Mouse (Mus musculus): ENCODE results near the gene Prr3.
"Not testable (repeated sequence)": the region's sequence is repeated elsewhere in the genome, so short reads cannot be mapped to it uniquely, and the experiment has no call there.

Gene Prr3

GRCm38 (mm10) chr17:35998545-35999305, 18.7 kb upstream of the Prr3 start:
- DNase-seq: no peak

DNA sequence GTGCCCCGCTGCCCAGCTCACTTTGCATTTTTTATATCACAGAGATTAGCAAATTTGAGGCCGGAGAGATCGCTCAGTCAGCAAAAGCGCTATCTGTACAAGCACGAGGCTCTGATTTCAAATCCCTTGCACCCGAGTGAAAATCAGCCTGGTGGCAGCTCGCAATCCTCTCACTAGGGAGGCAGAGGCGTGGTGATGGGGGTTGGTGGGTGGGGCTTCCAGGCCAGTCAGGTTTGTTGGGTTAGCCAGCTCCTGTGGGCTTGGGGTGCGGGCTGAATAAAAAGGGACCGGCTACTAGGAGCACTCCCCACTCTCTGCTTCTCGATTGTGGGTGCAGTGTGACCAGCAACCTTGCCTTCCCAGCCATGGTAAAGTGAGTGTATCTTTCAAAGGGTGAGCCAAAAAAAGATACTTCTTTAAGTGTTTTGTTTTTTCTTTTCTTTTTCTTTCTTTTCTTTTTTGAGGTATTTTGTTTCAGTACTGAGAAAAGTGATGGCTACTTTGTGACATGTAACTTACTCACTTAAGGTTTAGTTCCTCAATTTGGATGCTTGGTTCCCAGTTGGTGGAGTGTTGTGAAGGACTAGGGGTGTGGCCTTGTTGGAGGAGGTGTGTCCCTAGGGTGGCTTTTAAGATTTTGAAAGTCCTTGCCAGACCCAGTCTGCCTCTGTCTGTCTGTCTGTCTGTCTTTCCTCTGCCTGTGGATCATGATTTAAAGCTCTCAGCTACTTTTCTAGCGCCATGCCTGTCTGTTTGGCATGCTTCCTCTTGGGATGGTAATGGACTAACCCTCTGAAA, 17.9 kb upstream of the Prr3 start:
- no peak for DNase-seq

DNA sequence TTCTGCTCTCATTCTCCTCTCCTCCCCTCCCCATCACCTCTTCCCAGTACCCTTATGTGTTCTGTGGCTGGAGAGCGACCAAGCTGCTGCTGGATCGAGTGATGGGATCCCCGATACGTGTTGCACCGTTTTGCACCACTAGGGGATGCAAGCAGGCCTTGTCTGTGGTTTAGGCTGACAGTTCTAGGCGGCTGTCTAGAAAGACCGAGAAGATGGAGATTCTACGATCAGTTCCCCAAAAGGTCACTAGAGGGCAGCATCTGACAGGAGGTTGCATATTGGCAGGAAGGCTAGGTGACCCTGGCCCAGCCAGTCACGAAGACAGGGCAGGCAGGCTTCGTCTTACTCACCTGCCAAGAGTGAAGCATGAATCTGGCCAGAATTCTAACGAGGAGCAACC, 16.9 kb upstream of the Prr3 start:
- peak; percentile 92 for DNase-seq

DNA sequence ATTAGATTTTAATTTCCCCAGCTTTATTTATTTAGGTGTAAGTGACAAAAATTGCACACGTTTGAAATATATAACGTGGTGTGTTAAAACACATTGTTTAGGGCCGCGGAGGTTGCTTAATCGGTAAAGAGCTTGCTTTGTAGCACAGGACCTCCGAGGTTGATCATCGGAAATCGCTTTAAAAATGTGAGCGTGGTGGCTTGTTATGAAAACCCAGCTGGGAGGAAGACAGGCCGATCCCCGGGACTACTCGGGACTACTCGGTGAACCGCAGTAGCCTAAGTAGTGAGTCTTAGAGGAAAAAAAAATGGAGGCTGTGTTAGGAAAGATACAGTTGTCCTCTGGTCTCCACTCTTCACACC, 14.8 kb upstream of the Prr3 start:
- no peak for DNase-seq

DNA sequence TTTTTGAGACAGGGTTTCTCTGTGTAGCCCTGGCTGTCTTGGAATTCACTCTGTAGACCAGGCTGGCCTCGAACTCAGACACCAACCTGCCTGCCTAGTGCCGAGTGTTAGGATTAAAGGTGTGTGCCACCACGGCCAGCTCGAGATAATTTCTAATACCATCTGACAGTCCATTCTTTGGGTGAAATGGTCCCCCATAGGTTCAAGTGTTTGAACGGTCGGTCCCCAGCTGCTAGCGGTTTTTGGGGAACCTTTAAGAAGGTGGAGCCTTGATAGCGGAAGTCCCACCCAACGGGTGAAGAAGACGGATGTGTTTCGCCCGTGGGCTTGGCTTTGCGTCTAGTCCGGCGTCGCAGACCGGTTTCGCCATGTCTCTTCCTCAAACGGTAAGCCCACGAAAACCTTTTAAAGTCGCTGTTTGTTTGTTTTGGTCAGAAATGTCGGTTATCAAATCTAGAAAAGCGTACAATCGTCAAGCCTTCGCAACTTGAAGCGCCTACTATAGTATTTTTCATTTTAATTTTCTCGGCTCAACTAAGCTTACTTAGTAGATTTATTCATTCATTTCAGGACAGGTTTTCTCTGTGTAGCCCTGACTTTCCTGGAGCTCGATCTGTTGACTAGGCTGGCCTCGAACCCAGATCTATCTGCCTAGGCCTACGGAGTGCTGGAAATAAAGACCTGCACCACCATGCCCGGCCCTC, 14.3 kb upstream of the Prr3 start:
- peak; percentile 78 for DNase-seq

DNA sequence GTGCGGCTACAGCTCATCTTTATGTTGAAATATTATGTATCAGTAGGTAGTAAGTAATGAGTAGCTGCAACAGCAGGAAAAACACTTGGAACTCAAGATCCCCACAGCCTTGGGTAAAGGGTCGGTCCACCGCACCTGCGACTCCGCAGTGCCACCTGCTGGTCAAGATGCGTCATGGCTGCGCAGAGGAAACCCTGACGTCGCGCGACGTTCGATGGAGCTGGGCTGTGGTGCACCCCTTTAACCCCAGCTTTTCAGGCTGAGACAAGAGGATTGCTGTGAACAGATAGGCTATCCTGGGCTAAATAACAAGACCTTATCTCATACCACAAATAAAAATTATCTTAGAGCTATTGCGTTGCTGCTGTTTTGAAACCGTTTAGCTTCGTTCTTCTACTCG, 13.6 kb upstream of the Prr3 start:
- peak; percentile 78 for DNase-seq

GRCm38 (mm10) chr17:35991781-35992180, 11.7 kb upstream of the Prr3 start:
- no peak for DNase-seq

DNA sequence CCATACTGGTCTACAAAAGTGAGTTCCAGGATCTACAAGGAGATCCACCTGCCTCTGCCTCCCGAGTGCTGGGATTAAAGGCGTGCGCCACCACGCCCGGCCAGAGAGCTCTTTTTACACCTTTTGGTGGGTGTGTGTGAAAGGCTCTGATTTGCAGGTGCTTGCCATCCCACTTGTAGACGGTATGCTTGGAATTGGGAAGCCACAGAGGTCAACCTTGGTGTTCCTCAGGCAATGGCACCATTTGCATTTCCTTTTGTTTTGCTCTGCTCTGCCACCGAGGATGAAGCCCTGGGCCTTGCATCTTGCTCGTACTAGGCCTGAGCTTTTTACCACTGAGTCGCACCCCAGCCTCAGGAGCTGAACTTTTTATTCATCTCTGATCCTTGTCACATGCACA, 1.7 kb upstream of the Prr3 start:
- no peak for DNase-seq

DNA sequence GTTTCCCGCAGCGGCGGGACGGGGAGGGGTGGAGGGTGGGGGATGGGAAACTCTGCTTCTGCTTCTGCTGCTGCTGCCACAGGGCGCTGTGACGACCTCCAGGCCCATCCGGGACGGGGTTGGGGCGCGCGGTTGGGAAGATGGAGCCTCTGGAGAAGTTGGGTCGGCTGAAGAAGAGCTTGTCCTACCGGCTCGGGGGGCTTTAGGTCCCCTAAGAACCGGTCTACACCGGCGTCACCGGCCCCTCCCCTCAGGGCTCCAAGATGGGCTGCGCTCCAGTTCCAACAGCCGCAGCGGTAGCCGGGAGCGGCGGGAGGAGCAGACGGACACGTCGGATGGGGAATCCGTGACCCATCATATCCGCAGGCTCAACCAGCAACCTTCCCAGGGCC, 323 bp upstream of the Prr3 start:
- peak; percentile 61 for DNase-seq

DNA sequence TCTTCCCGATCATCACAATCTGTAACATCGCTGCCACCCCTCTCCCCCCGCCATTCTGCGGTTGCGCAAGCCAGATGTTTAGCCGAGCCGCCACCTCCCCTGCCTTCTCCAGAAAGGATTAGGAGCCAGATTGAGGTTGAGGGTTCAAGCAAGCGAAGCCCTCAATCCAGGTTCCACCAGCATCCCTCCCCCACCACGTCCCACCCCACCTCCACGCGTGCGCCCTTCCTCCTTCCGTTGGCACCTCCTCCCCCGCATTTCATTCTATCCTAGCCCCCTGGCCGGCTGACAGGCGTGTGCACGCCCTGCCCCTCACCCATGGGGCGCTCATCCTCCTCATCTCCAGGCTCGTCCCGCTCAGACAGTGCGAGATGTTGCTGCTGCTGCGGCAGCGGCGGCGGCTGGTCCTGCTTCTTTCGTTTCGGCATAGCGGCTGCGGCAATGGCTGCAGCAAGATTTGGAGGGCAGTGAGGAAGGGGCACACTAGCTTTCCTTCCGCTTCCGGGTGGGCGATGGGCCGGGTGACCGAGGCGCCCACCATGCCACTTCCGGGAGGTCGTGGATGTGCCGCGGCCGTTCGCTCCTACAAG, 1.1 kb downstream of the Prr3 start:
- DNase-seq: peak; percentile 83

GRCm38 (mm10) chr17:35972131-35972530, 7.9 kb downstream of the Prr3 start:
- no peak for DNase-seq

GRCm38 (mm10) chr17:35969418-35970389, 10.3 kb downstream of the Prr3 start, which contains the start of gene Abcf1:
TSS of gene Abcf1 (minus strand) at chr17:35969761.
- DNase-seq: peak; percentile 98

DNA sequence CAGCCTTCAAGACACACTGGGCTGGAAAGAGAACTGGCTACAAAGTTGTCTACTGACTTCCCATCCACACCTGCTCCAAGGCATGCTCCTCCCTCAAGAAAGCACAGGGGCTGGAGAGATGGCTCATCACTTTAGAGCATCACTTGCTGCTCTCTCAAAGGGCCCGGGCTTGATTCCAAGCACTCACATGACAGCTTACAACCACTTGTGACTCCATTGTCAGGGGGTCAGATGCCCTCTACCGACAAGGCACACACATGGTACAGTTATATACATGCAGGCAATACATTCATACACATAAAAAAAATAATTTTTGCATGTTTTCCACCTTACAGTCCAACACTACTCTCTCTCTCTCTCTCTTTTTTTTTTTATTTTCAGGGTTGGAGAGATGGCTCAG, 12.4 kb downstream of the Prr3 start:
- no peak for DNase-seq

DNA sequence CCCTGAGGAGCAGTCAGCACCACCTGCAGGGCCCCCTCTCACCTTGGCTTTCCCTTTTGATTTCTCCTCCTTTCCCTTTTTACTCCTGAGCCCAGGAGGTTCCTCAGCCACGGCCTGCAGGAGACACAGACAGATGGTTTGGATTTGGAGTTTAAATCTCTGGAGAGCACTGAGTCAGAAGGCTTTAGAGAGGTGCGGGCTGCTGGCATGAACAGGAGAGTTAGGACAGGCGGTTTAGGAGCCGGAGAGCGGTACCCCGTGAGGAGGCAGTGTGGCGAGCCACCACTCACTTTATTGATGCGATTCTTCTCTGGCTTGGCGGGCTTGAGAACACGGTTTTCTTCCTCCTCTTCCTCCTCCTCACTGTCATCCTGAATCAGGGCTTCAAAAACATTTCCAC, 16.8 kb downstream of the Prr3 start:
- DNase-seq: no peak

GRCm38 (mm10) chr17:35958533-35959223, 21.4 kb downstream of the Prr3 start:
- no peak for DNase-seq

DNA sequence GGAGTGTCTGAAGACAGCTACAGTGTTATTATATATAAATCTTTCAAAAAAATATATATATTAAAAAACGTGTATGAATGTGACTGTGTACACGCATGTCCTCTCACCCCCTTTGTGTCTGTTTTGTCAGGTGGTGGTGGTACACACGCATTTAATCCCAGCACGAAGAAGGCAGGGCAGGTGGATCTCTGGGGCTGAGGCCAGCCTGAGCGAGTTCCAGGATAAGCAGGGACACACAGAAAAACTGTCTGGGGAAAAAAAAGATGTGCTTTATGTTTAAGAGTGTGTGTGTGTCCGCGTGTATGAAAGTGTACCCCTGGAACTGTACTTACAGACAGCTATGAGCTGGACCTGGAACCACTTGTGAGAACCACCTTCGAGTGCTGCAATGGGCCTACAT, 25.4 kb downstream of the Prr3 start:
- no peak for DNase-seq

DNA sequence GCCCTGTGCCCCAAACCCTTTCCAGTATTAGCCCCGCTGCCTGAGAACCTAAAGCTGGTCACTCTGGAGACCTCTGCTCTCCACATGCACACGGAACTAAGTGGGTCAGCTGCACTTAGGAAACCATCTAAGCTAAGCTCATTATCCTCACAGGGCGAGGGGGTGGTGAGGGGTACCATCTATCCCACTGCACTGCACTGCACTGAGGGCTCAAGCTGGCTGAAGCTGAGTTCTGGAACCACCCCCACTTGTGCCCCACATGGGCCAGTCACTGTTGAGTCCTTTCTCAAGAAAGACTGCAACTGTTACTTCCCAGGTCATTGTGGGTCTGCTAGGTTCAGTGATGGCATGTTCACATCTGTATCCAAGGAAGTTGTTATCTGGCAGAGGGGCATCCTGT, 27.5 kb downstream of the Prr3 start:
- not testable (repeated sequence) for DNase-seq

DNA sequence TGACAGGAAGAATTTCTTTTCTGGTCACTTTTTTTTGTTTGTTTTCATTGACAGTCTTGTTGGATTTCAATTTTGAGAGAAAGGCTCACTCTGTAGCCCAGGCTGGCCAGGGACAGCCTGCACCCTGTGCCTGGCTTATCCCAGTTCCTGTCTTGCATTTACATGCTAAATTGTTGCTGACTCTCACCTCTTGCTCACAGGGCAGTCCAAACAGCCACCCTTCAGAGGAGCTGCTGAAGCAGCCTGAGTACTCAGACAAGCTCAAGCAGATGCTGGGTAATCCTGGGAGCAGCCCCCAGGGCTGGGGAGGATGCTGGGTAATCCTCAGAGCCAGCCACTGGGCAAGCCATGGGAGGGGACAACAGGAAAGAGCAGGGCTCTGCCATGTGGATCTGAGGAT, 29.1 kb downstream of the Prr3 start:
- not testable (repeated sequence) for DNase-seq

DNA sequence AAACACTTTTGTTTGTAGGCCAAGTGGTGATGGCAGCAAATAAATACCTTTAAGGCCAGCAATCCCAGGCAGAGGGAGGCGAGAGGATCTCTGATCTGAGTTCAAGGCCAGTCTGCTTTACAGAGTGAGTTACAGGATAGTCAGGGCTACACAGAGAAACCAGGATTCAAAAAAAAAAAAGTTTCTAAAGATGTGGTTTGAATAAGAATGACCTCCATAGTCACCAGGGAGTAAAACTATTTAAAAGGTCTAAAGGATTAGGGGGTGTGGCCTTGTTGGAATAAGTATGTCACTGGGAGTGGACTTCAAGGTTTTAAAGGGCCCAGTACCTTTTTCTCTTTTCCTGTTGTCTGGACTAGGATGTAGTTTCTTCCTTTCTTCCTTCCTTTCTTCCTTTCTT, 40.1 kb downstream of the Prr3 start:
- DNase-seq: no peak

DNA sequence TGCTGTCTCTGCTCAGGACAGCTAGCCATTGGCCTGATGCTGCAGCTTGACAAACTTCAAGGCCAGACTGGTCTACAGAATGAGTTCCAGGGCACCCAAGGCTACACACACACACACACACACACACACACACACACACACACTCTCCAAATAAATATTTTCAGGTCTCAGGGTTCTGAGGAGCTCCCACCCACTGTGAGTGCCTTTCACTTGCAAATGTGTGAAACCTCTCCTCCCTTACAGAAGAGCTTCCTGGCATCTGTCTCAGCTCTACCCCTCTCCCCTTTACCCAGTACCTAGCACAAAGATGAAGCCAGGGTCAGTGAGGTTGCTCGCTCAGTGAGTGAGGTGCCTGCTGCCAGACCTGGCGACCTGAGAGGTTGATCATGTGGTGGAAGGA, 40.9 kb downstream of the Prr3 start:
- no peak for DNase-seq

- no peak for DNase-seq
These were observed 42.2 kb downstream of the Prr3 start for GRCm38 (mm10) chr17:35937700-35938348.

Data from right cerebral cortex, postnatal 14 days (tissue).